Mouse (Mus musculus): ENCODE results near the gene Armh3. TPM values are rescaled to one million over a fixed set of nuclear protein-coding genes. Genes with fewer than 3 reads are reported as not detected.

Armh3 gene
- total and polyA plus RNA-seq, 3 experiments, result 1.1 to 4.9 (median 1.9) TPM

- peaks cover under 1 to 26% of the 10 kb centered on the region in 2 experiments; a peak in 3 of 4 replicates for H3K4me1 ChIP-seq (ENCODE audit: control insufficient read depth in 1 of 2, insufficient read depth in 2 of 2)
- H3K9me3 ChIP-seq (replicated peaks; ENCODE audit: low read length), result no peaks in the 10 kb centered on the region
- no peak overlapping the region for H3K27ac ChIP-seq (ENCODE audit: insufficient read depth, low read depth)
- dilution Hi-C loops (cut with MboI; ENCODE audit: extremely low pct_ligation_motif_present, extremely low pct_unique_long_range_greater_than_20kb, low sequenced_read_pairs), result no loop called here
- peaks cover 26% of the 10 kb centered on the region for H3K27me3 ChIP-seq (replicated peaks)
- H3K4me3 ChIP-seq (replicated peaks in 1 of 3; ENCODE audit: low read depth in 2 of 3, low read length in 2 of 3, poor library complexity in 1 of 3), result no peak overlapping the region
- H3K79me2 ChIP-seq (replicated peaks; ENCODE audit: control insufficient read depth, extremely low read depth, insufficient read depth, poor library complexity, severe bottlenecking), result peaks cover 21% of the 10 kb centered on the region
- H3K4me2 ChIP-seq (ENCODE audit: insufficient read depth, low read depth, poor library complexity, severe bottlenecking), result no peak overlapping the region
- no peaks in the 10 kb centered on the region for H3K36me3 ChIP-seq (replicated peaks in 1 of 2; ENCODE audit: control insufficient read depth in 1 of 2, insufficient read depth in 1 of 2, low read length in 1 of 2)
- in situ Hi-C loops (cut with MboI; ENCODE audit: low pct_ligation_motif_present, low pct_unique_long_range_greater_than_20kb, low sequenced_read_pairs), result no loop called here
- H3K9ac ChIP-seq (ENCODE audit: insufficient read depth, low read depth), result no peak overlapping the region
- no peak for TF ChIP-seq POLR2A (IDR thresholded peaks at IDR 0.05; ENCODE audit: low read depth, low read length)
- TF ChIP-seq CHD1 (IDR thresholded peaks at IDR 0.05; ENCODE audit: low read depth, low read length), result no peak
- no peak for TF ChIP-seq USF2 (conservative IDR thresholded peaks at IDR 0.05; ENCODE audit: low read depth, low read length)
- no peak for DNase-seq (ENCODE audit: extremely low read depth)
These were observed 49.1 kb upstream of the Armh3 start for GRCm38 (mm10) chr19:46047426-46047825.

GRCm38 (mm10) chr19:46046621-46047025 lies 48.3 kb upstream of the Armh3 start:
- H3K4me3 ChIP-seq (replicated peaks in 1 of 3; ENCODE audit: low read depth in 2 of 3, low read length in 2 of 3, poor library complexity in 1 of 3), result no peak overlapping the region
- no peak overlapping the region for H3K4me2 ChIP-seq (ENCODE audit: insufficient read depth, low read depth, poor library complexity, severe bottlenecking)
- TF ChIP-seq SMC3 (IDR thresholded peaks at IDR 0.05; ENCODE audit: low read depth, low read length) (no peak), ZNF384 (IDR thresholded peaks at IDR 0.05; ENCODE audit: low read depth, low read length) (peak; percentile 61)
- peaks cover 21% of the 10 kb centered on the region for H3K79me2 ChIP-seq (replicated peaks; ENCODE audit: control insufficient read depth, extremely low read depth, insufficient read depth, poor library complexity, severe bottlenecking)
- no peak overlapping the region for H3K27ac ChIP-seq (ENCODE audit: insufficient read depth, low read depth)
- peaks cover 2 to 30% of the 10 kb centered on the region in 2 experiments; a peak in 3 of 4 replicates for H3K4me1 ChIP-seq (ENCODE audit: control insufficient read depth in 1 of 2, insufficient read depth in 2 of 2)
- in situ Hi-C loops (cut with MboI; ENCODE audit: low pct_ligation_motif_present, low pct_unique_long_range_greater_than_20kb, low sequenced_read_pairs) (no loop called here), dilution Hi-C loops (cut with MboI; ENCODE audit: extremely low pct_ligation_motif_present, extremely low pct_unique_long_range_greater_than_20kb, low sequenced_read_pairs) (no loop called here)
- H3K9me3 ChIP-seq (replicated peaks; ENCODE audit: low read length), result no peaks in the 10 kb centered on the region
- H3K9ac ChIP-seq (ENCODE audit: insufficient read depth, low read depth), result no peak overlapping the region
- no peak for DNase-seq (ENCODE audit: extremely low read depth)
- H3K27me3 ChIP-seq (replicated peaks), result peaks cover 26% of the 10 kb centered on the region
- no peaks in the 10 kb centered on the region for H3K36me3 ChIP-seq (replicated peaks in 1 of 2; ENCODE audit: control insufficient read depth in 1 of 2, insufficient read depth in 1 of 2, low read length in 1 of 2)

- in situ Hi-C loops (cut with MboI; ENCODE audit: low pct_ligation_motif_present, low pct_unique_long_range_greater_than_20kb, low sequenced_read_pairs), result no loop called here
- peaks cover 26% of the 10 kb centered on the region for H3K27me3 ChIP-seq (replicated peaks)
- DNase-seq (ENCODE audit: extremely low read depth), result no peak
- H3K79me2 ChIP-seq (replicated peaks; ENCODE audit: control insufficient read depth, extremely low read depth, insufficient read depth, poor library complexity, severe bottlenecking), result peaks cover 26% of the 10 kb centered on the region
- peaks cover 2 to 38% of the 10 kb centered on the region in 2 experiments; a peak in 3 of 4 replicates for H3K4me1 ChIP-seq (ENCODE audit: control insufficient read depth in 1 of 2, insufficient read depth in 2 of 2)
- H3K4me3 ChIP-seq (replicated peaks in 1 of 3; ENCODE audit: low read depth in 2 of 3, low read length in 2 of 3, poor library complexity in 1 of 3), result peak overlapping the region; percentile 61 to 91 (median 84)
- no peak overlapping the region for H3K27ac ChIP-seq (ENCODE audit: insufficient read depth, low read depth)
- no peaks in the 10 kb centered on the region for H3K36me3 ChIP-seq (replicated peaks in 1 of 2; ENCODE audit: control insufficient read depth in 1 of 2, insufficient read depth in 1 of 2, low read length in 1 of 2)
- dilution Hi-C loops (cut with MboI; ENCODE audit: extremely low pct_ligation_motif_present, extremely low pct_unique_long_range_greater_than_20kb, low sequenced_read_pairs), result no loop called here
- no peaks in the 10 kb centered on the region for H3K9me3 ChIP-seq (replicated peaks; ENCODE audit: low read length)
- H3K9ac ChIP-seq (ENCODE audit: insufficient read depth, low read depth), result peak overlapping the region; percentile 81
- no peak for TF ChIP-seq MAX (IDR thresholded peaks at IDR 0.05; ENCODE audit: low read length)
- no peak for TF ChIP-seq MXI1 (IDR thresholded peaks at IDR 0.05; ENCODE audit: low read depth, low read length)
- TF ChIP-seq USF2 (conservative IDR thresholded peaks at IDR 0.05; ENCODE audit: low read depth, low read length), result no peak
- TF ChIP-seq MAZ (IDR thresholded peaks at IDR 0.05; ENCODE audit: low read depth, low read length), result no peak
- TF ChIP-seq JUN (IDR thresholded peaks at IDR 0.05; ENCODE audit: insufficient read depth, low read depth, low read length), result no peak
- no peak for TF ChIP-seq CTCF (conservative IDR thresholded peaks at IDR 0.05 in 1 of 2, IDR thresholded peaks at IDR 0.05 in 1 of 2; ENCODE audit: low read depth in 2 of 2, low read length in 2 of 2)
- no peak for TF ChIP-seq MAFK (IDR thresholded peaks at IDR 0.05; ENCODE audit: insufficient replicate concordance, low read length)
- TF ChIP-seq ETS1 (conservative IDR thresholded peaks at IDR 0.05; ENCODE audit: low read depth, low read length), result no peak
- no peak for TF ChIP-seq ZC3H11A (IDR thresholded peaks at IDR 0.05; ENCODE audit: low read depth, low read length)
- TF ChIP-seq NELFE (IDR thresholded peaks at IDR 0.05; ENCODE audit: low read depth, low read length), result no peak
- TF ChIP-seq NRF1 (IDR thresholded peaks at IDR 0.05; ENCODE audit: low read depth, low read length), result no peak
- TF ChIP-seq UBTF (IDR thresholded peaks at IDR 0.05; ENCODE audit: low read depth, low read length), result no peak
- peak overlapping the region; percentile 96 for H3K4me2 ChIP-seq (ENCODE audit: insufficient read depth, low read depth, poor library complexity, severe bottlenecking)
These were observed 47.5 kb upstream of the Armh3 start for GRCm38 (mm10) chr19:46045696-46046311.

Data from CH12.LX (cell line).